Mouse (Mus musculus): ENCODE measurements around the gene Kcnk5. TPM values are rescaled to one million over a fixed set of nuclear protein-coding genes. Genes with fewer than 3 reads are reported as not detected.
A peak's percentile ranks its signal among the peaks of the same experiment; 100 is the strongest.

The Kcnk5 gene
- polyA plus RNA-seq (2014; fragmentation: Nextera tagmentation; extraction: Ambion mirVana), result 8.8 and 9.1 TPM in 2 replicates

DNA sequence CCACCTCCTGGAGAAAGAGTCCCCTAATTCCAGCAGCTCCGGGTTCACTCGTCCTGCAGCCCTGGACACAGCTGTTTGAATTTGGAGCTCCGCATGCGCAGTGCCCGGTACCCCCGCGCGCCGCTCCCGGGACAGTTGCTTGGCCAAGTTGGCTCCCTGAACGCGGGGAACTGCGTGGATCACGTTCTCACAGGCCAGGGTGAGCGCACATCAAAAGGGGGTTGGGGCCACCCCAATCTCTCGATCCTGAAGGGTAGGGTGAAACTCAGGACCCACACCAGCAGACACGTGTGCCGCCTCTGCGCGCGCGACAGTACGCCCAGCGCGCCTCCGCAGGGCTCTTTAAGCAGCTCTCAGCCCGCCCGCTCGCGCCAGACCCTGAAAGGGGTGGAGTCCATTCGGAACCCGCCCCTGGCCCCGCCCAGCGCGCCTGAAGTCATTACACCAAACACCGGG is at the start of gene Kcnk5:
TSS of gene Kcnk5 (minus strand) at position 344 of the 456 bp plus-strand sequence.
- Histone ChIP-seq H3K4me2 (ENCODE audit: low read depth) (peak within 1 kb of the TSS; percentile 93), H3K27me3 (ENCODE audit: control insufficient read depth, insufficient read depth, low read length) (no peaks in the 10 kb centered on the region), H3K4me3 (ENCODE audit: low read depth, low read length) (peak within 1 kb of the TSS; percentile 57), H3K27ac (ENCODE audit: low read depth, low read length) (no peak within 1 kb of the TSS), H3K36me3 (ENCODE audit: control insufficient read depth, insufficient read depth, low read length) (no peaks in the 10 kb centered on the region), H3K4me1 (ENCODE audit: control insufficient read depth, insufficient read depth, low read length) (peaks cover 41% of the 10 kb centered on the region), H3K9me3 (ENCODE audit: control insufficient read depth, low read length) (no peaks in the 10 kb centered on the region), H3K9ac (ENCODE audit: low read length) (peak within 1 kb of the TSS; percentile 68)
- WGBS, result under 1% methylated on average over 36 of the region's 36 CpGs
- peak; percentile 88 for ATAC-seq (ENCODE audit: insufficient read depth, low FRiP score, low TSS enrichment)
- peak; percentile 94 for DNase-seq (ENCODE audit: low spot score)

DNA sequence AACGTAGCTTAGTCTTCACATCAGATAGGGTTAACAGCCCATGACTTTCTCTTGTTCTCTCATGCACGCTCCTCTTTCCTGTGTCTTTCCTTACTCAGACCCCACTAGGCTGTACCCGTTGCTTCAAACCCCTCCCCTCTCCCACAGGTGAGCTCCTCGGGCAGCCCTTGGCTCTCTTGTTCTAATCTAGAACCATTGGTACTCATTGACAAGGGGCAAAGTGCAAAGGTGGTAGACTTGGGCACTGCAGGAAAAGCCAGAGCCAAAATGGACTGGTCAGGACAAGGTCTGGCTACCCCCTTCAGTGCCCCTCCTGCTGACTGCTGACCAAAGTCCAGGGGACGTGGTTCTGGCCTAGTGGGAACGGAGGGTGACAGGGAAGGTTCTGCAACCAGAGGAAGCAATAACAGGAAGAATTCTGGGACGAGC is 48.5 kb upstream of the Kcnk5 start:
- Histone ChIP-seq H3K4me2 (ENCODE audit: low read depth) (no peak overlapping the region), H3K9me3 (ENCODE audit: control insufficient read depth, low read length) (no peaks in the 10 kb centered on the region), H3K36me3 (ENCODE audit: control insufficient read depth, insufficient read depth, low read length) (no peaks in the 10 kb centered on the region), H3K4me1 (ENCODE audit: control insufficient read depth, insufficient read depth, low read length) (peaks cover 7% of the 10 kb centered on the region), H3K9ac (ENCODE audit: low read length) (no peak overlapping the region), H3K27ac (ENCODE audit: low read depth, low read length) (no peak overlapping the region), H3K4me3 (ENCODE audit: low read depth, low read length) (no peak overlapping the region), H3K27me3 (ENCODE audit: control insufficient read depth, insufficient read depth, low read length) (no peaks in the 10 kb centered on the region)
- DNase-seq (ENCODE audit: low spot score) (no peak), ATAC-seq (ENCODE audit: insufficient read depth, low FRiP score, low TSS enrichment) (no peak)
- WGBS, result 83% methylated on average over 7 of the region's 7 CpGs

DNA sequence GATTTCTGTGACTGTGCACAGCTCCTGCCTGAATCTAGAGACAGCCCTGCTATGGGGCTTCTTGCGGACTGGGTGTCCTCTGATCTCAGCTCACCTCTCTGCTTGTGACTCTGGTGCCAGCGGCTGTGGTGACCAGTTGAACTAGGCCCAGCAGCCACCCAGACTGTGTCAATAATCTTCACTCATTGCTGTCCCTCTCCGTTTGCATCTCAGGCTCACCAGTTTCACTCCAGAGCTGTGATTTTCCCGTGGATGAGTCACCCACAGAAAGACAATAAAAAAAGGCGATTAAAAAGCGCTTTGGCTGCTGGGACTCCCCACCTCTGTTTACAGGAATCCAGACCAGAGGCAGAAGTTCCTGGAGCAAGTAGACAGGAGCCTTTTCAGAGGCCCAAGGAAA is 47.8 kb upstream of the Kcnk5 start:
- Histone ChIP-seq H3K4me3 (ENCODE audit: low read depth, low read length) (no peak overlapping the region), H3K4me2 (ENCODE audit: low read depth) (no peak overlapping the region), H3K4me1 (ENCODE audit: control insufficient read depth, insufficient read depth, low read length) (peaks cover 10% of the 10 kb centered on the region), H3K27me3 (ENCODE audit: control insufficient read depth, insufficient read depth, low read length) (no peaks in the 10 kb centered on the region), H3K36me3 (ENCODE audit: control insufficient read depth, insufficient read depth, low read length) (no peaks in the 10 kb centered on the region), H3K9me3 (ENCODE audit: control insufficient read depth, low read length) (no peaks in the 10 kb centered on the region), H3K27ac (ENCODE audit: low read depth, low read length) (no peak overlapping the region), H3K9ac (ENCODE audit: low read length) (no peak overlapping the region)
- DNase-seq (ENCODE audit: low spot score) (no peak), ATAC-seq (ENCODE audit: insufficient read depth, low FRiP score, low TSS enrichment) (no peak)
- WGBS, result 74% methylated on average over 6 of the region's 6 CpGs

DNA sequence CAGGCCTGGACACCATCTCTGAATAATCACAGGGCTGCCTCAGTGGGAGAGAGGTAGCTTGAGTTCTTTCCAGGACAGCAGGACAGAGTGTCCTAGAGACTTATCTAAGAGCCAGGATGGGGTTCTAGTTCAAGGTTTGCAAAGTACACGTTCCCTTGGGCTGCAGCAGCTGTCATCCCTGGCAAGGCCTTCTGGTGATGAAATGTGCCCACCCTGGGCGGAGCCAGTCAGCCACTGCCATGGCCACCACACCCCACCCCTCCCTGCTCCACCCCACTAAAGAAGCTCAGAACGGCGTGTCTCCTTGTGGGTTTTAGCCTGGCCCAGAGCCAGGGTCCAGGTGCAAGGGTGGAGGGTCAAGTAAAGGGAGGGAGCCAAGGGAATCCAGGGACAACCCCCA is 46.7 kb upstream of the Kcnk5 start:
- H3K27ac ChIP-seq (ENCODE audit: low read depth, low read length), result no peak overlapping the region

DNA sequence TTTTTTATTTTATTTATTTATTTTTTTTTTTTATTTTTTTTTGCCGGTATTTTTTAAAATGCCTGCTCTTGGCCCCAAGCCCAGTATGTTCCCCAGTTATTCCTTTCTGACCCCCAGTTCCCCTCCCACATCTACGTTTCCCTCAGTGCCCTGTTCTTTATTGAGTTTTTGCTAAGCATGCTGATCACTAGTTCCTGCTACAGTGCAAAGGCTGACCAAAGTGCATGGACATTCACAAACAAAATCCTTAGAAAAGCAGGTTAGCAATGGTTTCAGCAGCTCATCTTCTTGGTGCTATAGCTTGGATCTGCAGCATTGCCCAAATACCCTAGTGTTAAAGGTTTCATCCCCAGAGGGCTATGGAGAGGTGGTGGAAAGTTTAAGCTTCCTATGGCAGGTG is 45.4 kb upstream of the Kcnk5 start:
- H3K4me2 ChIP-seq (ENCODE audit: low read depth), result no peak overlapping the region
- H3K27ac ChIP-seq (ENCODE audit: low read depth, low read length), result no peak overlapping the region
- DNase-seq (ENCODE audit: low spot score), result no peak
- no peaks in the 10 kb centered on the region for H3K36me3 ChIP-seq (ENCODE audit: control insufficient read depth, insufficient read depth, low read length)
- WGBS, result 78% methylated on average over 2 of the region's 2 CpGs
- no peak overlapping the region for H3K9ac ChIP-seq (ENCODE audit: low read length)
- H3K4me3 ChIP-seq (ENCODE audit: low read depth, low read length), result no peak overlapping the region
- H3K9me3 ChIP-seq (ENCODE audit: control insufficient read depth, low read length), result no peaks in the 10 kb centered on the region
- H3K27me3 ChIP-seq (ENCODE audit: control insufficient read depth, insufficient read depth, low read length), result no peaks in the 10 kb centered on the region
- no peak for ATAC-seq (ENCODE audit: insufficient read depth, low FRiP score, low TSS enrichment)
- H3K4me1 ChIP-seq (ENCODE audit: control insufficient read depth, insufficient read depth, low read length), result peaks cover 10% of the 10 kb centered on the region

More for the DNA sequence above, 46.7 kb upstream of the Kcnk5 start:
- Histone ChIP-seq H3K4me3 (ENCODE audit: low read depth, low read length) (no peak overlapping the region), H3K4me2 (ENCODE audit: low read depth) (no peak overlapping the region), H3K9ac (ENCODE audit: low read length) (no peak overlapping the region), H3K9me3 (ENCODE audit: control insufficient read depth, low read length) (no peaks in the 10 kb centered on the region), H3K27me3 (ENCODE audit: control insufficient read depth, insufficient read depth, low read length) (no peaks in the 10 kb centered on the region), H3K4me1 (ENCODE audit: control insufficient read depth, insufficient read depth, low read length) (peaks cover 10% of the 10 kb centered on the region), H3K36me3 (ENCODE audit: control insufficient read depth, insufficient read depth, low read length) (no peaks in the 10 kb centered on the region)
- 76% methylated on average over 4 of the region's 4 CpGs for WGBS
- ATAC-seq (ENCODE audit: insufficient read depth, low FRiP score, low TSS enrichment) (no peak), DNase-seq (ENCODE audit: low spot score) (no peak)

DNA sequence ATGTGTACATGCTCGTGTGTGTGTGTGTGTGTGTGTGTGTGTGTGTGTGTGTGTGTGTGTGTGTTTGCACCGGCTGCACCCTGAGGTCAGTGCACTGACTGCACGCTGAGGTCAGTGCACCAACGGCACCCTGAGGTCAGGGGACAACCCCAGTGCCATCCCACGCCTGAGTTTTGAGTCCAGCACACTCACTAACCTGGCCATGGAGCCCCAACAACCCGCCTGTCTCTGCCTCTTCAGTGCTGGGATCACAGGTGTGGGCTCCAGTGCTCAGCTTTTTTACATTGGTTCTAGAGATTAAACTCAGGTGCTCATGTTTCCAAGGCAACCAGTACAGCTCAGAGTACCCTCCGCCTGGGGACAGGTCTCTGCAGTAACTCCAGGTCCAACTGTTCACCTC is 44.9 kb upstream of the Kcnk5 start:
- Histone ChIP-seq H3K9me3 (ENCODE audit: control insufficient read depth, low read length) (no peaks in the 10 kb centered on the region), H3K27me3 (ENCODE audit: control insufficient read depth, insufficient read depth, low read length) (no peaks in the 10 kb centered on the region), H3K9ac (ENCODE audit: low read length) (no peak overlapping the region), H3K4me1 (ENCODE audit: control insufficient read depth, insufficient read depth, low read length) (peaks cover 10% of the 10 kb centered on the region), H3K36me3 (ENCODE audit: control insufficient read depth, insufficient read depth, low read length) (no peaks in the 10 kb centered on the region), H3K4me2 (ENCODE audit: low read depth) (no peak overlapping the region), H3K27ac (ENCODE audit: low read depth, low read length) (no peak overlapping the region), H3K4me3 (ENCODE audit: low read depth, low read length) (no peak overlapping the region)
- DNase-seq (ENCODE audit: low spot score) (no peak), ATAC-seq (ENCODE audit: insufficient read depth, low FRiP score, low TSS enrichment) (no peak)
- WGBS, result 52% methylated on average over 7 of the region's 7 CpGs

DNA sequence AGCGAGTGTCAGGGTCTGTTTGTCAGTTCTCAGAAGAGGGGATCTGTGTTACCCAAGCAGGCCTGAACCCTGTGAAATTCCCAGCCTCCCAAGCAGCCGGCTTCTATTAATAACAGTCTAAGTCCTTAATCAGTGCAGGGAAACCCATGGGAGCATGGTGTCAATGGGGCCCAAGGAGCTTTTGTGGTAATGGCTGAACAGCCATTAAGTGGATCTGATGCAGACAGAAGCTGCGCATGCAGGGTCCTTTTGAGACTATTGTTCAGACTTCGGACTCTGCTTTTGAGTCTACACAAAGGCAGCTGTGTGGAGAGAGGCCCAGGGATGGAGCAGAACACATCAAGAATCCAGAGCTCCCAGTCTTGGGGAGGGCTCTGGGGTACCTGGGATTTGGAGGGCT is 43.9 kb upstream of the Kcnk5 start:
- Histone ChIP-seq H3K9me3 (ENCODE audit: control insufficient read depth, low read length) (no peaks in the 10 kb centered on the region), H3K4me2 (ENCODE audit: low read depth) (no peak overlapping the region), H3K9ac (ENCODE audit: low read length) (no peak overlapping the region), H3K4me1 (ENCODE audit: control insufficient read depth, insufficient read depth, low read length) (peaks cover 10% of the 10 kb centered on the region), H3K4me3 (ENCODE audit: low read depth, low read length) (no peak overlapping the region), H3K27ac (ENCODE audit: low read depth, low read length) (peak overlapping the region; percentile 58; the same call in 1 of the 2 replicates), H3K36me3 (ENCODE audit: control insufficient read depth, insufficient read depth, low read length) (no peaks in the 10 kb centered on the region), H3K27me3 (ENCODE audit: control insufficient read depth, insufficient read depth, low read length) (no peaks in the 10 kb centered on the region)
- ATAC-seq (ENCODE audit: insufficient read depth, low FRiP score, low TSS enrichment), result peak; percentile 77
- WGBS, result 31% methylated on average over 4 of the region's 4 CpGs
- peak; percentile 71 for DNase-seq (ENCODE audit: low spot score)

DNA sequence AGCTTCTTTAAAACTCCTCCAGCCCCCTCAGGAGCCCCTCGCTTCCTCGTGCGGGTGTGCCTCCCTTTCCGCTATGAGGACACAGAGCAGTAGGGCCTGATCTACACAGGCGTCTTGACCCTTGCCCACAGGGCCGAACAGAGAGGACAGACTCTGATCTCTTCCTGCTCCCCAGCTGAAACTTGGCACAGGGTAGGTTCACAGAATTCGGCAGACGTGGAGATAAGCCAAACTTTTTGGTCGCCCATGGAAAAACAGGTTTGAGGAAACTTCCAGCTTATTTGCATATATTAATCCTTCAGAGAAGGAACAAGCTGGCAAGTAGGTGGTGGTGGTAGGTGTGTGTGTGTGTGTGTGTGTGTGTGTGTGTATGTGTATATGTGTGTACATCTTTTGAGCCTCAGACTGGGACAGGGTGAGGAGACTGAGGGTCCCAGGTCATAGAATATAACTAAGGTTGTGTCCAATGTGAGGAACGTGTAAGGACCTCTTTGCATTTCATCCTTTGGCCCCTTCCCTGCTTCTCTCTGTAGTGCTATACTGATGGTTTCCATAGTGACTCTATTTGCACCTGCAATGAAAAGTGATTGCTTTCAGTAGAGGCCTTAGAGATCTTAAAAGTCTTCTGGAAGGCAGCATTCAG is 43.1 kb upstream of the Kcnk5 start:
- Histone ChIP-seq H3K4me1 (ENCODE audit: control insufficient read depth, insufficient read depth, low read length) (peaks cover 10% of the 10 kb centered on the region), H3K4me3 (ENCODE audit: low read depth, low read length) (no peak overlapping the region), H3K27me3 (ENCODE audit: control insufficient read depth, insufficient read depth, low read length) (no peaks in the 10 kb centered on the region), H3K9ac (ENCODE audit: low read length) (no peak overlapping the region), H3K36me3 (ENCODE audit: control insufficient read depth, insufficient read depth, low read length) (no peaks in the 10 kb centered on the region), H3K9me3 (ENCODE audit: control insufficient read depth, low read length) (no peaks in the 10 kb centered on the region), H3K27ac (ENCODE audit: low read depth, low read length) (peak overlapping the region; percentile 58; the same call in 1 of the 2 replicates), H3K4me2 (ENCODE audit: low read depth) (no peak overlapping the region)
- DNase-seq (ENCODE audit: low spot score) (no peak), ATAC-seq (ENCODE audit: insufficient read depth, low FRiP score, low TSS enrichment) (no peak; the same call in 1 of the 2 replicates)
- 80% methylated on average over 10 of the region's 10 CpGs for WGBS

DNA sequence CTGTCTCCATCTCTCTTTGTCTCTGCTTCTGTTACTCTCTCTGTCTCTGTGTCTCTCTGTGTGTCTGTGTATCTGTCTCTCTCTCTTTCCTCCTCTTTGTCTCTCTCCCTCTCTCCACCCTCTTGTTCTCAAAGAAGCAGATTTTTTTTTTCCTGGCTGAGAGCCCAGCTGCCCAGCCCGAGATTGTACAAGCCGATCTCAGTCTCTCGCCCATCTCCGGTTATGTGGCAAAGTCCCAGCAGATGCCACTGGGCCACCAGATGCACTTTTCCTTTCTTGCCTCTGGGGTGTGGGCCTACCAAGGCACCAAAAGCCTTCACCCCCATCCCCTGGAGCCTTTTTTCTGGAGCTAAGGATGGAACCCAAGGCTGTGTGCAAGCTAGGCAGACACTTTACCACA is 42.6 kb upstream of the Kcnk5 start:
- ATAC-seq (ENCODE audit: insufficient read depth, low FRiP score, low TSS enrichment) (no peak), DNase-seq (ENCODE audit: low spot score) (no peak)
- H3K4me1 ChIP-seq (ENCODE audit: control insufficient read depth, insufficient read depth, low read length), result peaks cover 10% of the 10 kb centered on the region
- H3K4me3 ChIP-seq (ENCODE audit: low read depth, low read length), result no peak overlapping the region
- H3K9ac ChIP-seq (ENCODE audit: low read length), result no peak overlapping the region
- H3K36me3 ChIP-seq (ENCODE audit: control insufficient read depth, insufficient read depth, low read length), result no peaks in the 10 kb centered on the region
- H3K27ac ChIP-seq (ENCODE audit: low read depth, low read length), result no peak overlapping the region
- 62% methylated on average over 4 of the region's 4 CpGs for WGBS
- H3K9me3 ChIP-seq (ENCODE audit: control insufficient read depth, low read length), result no peaks in the 10 kb centered on the region
- no peaks in the 10 kb centered on the region for H3K27me3 ChIP-seq (ENCODE audit: control insufficient read depth, insufficient read depth, low read length)
- H3K4me2 ChIP-seq (ENCODE audit: low read depth), result no peak overlapping the region

All from neural tube, embryonic 11.5 days (tissue).